Mouse (Mus musculus) megakaryocyte-erythroid progenitor cell, adult 5-6 weeks (primary cell): Measurements from ENCODE around the gene 1110004F10Rik. TPM values are rescaled to one million over a fixed set of nuclear protein-coding genes. Genes with fewer than 3 reads are reported as not detected.

Experiments
- ATAC-seq: replicated peaks from 2 replicates; pipeline ENCODE4 v1.8.0; 2016; ENCODE audit warnings: mild to moderate bottlenecking, inconsistent platforms; ENCODE audit not compliant: severe bottlenecking, poor library complexity, low FRiP score, low TSS enrichment
- total RNA-seq, 2 experiments: library from RNA; stranded (forward) in 1 of 2; stranded (reverse) in 1 of 2; fragments of 200-1000, 215-1000 nt in 1 of 2; fragments of >200 nt in 1 of 2; fragmentation: Nextera tagmentation in 1 of 2; gene quantifications; 2 replicates each; pipeline ENCODE4 v1.2.3; 2014 to 2017

1110004F10Rik gene
- total RNA-seq, 2 experiments from 2014 or later, result 135 to 293 TPM

DNA sequence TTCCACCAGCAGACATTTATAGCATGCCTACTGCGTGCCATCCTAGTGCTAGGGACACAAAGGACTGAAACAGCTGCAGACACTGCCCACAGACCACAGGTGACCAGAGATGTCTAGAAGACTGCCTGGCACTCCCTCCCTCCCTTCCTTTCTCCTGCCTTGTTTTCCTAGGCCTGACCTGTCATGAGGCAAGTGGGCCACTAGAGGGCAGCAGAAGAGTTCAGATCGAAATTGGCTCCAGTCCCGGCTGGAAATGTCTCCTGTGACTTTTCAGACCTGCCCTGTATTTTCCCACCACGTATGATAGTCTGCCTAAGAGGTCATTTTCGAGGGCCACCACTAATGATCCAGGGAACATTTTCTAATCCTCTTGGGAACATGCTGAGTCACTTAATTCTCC, 92.9 kb downstream of the 1110004F10Rik start:
- peak; percentile 72 for ATAC-seq

GRCm38 (mm10) chr7:116134413-116135292, 95.5 kb downstream of the 1110004F10Rik start:
- ATAC-seq, result 0 out of 2 replicates have a peak, but pooled peaks have one; percentile 28

DNA sequence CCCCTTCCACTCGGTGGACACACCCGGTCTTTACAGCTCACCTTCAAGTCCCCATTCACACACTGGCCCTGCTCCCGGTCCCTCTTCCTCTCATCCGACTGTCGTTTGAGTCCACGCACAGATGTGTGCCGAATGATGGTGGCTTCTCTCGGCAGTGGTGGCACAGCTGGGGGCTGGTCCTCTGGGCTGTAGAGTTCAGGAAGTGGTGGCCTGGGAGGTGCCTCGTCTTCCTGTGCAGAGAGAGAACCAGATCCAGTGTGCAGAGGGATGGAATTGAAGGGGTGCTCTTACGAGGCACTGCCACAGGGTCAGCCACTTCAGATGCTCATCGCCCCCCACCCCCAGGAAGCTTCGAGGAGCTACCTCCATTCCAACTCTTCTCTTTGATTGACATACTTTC, 98.0 kb downstream of the 1110004F10Rik start:
- ATAC-seq, result no peak

- ATAC-seq, result no peak
These were observed 98.5 kb downstream of the 1110004F10Rik start for GRCm38 (mm10) chr7:116137671-116138070.

DNA sequence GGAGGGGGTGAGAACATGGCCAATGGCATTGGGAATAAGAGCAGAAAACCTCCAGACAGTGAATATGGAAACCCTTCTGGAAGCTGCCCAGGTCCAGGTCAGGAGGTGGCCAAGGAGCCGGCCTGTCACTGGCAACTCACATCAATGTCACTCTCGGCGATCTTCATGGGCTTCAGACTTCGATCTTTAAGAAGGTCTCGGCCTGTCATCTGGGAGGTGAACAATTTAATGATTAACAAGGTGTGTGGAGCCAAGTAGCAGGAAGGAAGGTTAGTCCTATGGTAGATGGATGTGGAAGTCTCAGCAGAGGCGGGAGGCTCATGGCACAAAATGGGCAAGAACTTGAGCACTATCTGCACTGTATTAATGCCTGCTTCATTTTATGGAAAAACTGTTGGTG, 105.8 kb downstream of the 1110004F10Rik start:
- no peak for ATAC-seq

DNA sequence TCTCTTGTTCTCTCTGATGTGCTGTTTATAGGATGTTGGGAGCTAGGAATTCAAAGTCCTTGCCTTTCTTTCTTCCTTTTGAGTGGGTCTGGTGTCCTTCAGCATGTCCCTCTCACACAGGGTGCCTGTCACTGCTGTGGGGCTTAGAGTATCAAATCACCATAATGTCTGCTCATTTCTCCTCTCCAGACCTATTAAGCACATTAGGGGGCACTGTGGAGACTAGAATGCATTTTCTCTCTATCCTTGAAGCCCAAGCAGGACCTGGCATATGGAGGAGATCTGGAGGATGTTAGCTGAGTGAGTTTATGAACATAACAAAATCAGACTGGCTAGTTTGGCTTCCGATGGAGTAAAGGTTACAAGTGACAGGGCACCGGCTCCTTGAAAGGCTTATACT, 107.9 kb downstream of the 1110004F10Rik start:
- ATAC-seq, result no peak

DNA sequence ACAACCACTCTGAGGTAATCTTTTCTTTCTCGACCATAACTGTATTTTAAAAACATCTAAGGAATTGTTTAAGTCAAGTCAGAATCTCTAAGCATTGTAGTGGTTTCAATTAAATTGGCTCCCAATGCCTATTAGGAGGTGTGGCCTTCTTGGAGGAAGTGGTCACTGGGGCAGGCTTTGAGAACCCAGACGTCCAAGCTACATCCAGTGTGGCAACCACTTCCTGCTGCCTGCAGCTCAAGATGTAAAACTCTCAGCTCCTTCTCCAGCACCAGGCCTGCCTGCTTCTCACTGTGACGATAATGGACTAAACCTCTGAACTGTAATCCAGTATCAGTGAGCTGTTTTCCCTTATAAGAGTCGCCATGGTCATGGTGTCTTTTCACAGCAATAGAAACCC, 110.4 kb downstream of the 1110004F10Rik start:
- no peak for ATAC-seq

GRCm38 (mm10) chr7:116153781-116154368, 114.7 kb downstream of the 1110004F10Rik start:
- ATAC-seq, result no peak

Other genes with a start within 250 kb of the 1110004F10Rik start
- gene Sox6, start 601 bp upstream of the 1110004F10Rik start, total RNA-seq (2014; fragmentation: Nextera tagmentation), result 12.9 and 18.2 TPM in 2 replicates
- 5.8 and 10.2 TPM in 2 replicates for gene Sox6, start 601 bp upstream of the 1110004F10Rik start, total RNA-seq (2017)
- gene Gm4353, start 45.2 kb downstream of the 1110004F10Rik start, total RNA-seq (2014; fragmentation: Nextera tagmentation), result 2.1 TPM in 1 of 2 replicates, not detected in the other
- 1.3 and 4.0 TPM in 2 replicates for gene Gm4353, start 45.2 kb downstream of the 1110004F10Rik start, total RNA-seq (2017)